Mouse (Mus musculus) right cerebral cortex, postnatal 25 days (tissue): ENCODE results near the gene Ankrd23.

Source experiments
- DNase-seq: peaks from one replicate; pipeline ENCODE4 v3.0.0; 2022

Gene Ankrd23

GRCm38 (mm10) chr1:36512089-36512965 is 24.4 kb downstream of the Ankrd23 start:
- DNase-seq: peak; percentile 79

GRCm38 (mm10) chr1:36511289-36512021 is 25.2 kb downstream of the Ankrd23 start, which contains the start of gene Cnnm3:
Gene Cnnm3, plus strand, starts transcription at chr1:36511867.
- peak; percentile 99 for DNase-seq

- no peak for DNase-seq
These were observed 28.4 kb downstream of the Ankrd23 start for GRCm38 (mm10) chr1:36508238-36508637.

GRCm38 (mm10) chr1:36501261-36501660 is 35.4 kb downstream of the Ankrd23 start:
- peak; percentile 57 for DNase-seq

GRCm38 (mm10) chr1:36497312-36497711 is 39.4 kb downstream of the Ankrd23 start:
- DNase-seq: no peak

- no peak for DNase-seq
These were observed 40.0 kb downstream of the Ankrd23 start for GRCm38 (mm10) chr1:36496719-36497118.

- DNase-seq: no peak
These were observed 43.4 kb downstream of the Ankrd23 start for GRCm38 (mm10) chr1:36493299-36493698.

- no peak for DNase-seq
These were observed 44.1 kb downstream of the Ankrd23 start for GRCm38 (mm10) chr1:36492416-36493139.

GRCm38 (mm10) chr1:36489661-36490060 is 47.0 kb downstream of the Ankrd23 start:
- DNase-seq: no peak

GRCm38 (mm10) chr1:36487111-36487510 is 49.6 kb downstream of the Ankrd23 start:
- no peak for DNase-seq

- DNase-seq: no peak
These were observed 51.6 kb downstream of the Ankrd23 start for GRCm38 (mm10) chr1:36485080-36485479.

- DNase-seq: no peak
These were observed 52.9 kb downstream of the Ankrd23 start for GRCm38 (mm10) chr1:36483825-36484224.
